Mouse (Mus musculus) megakaryocyte, embryonic 14.5 days (primary cell): Measurements from ENCODE around the gene Atp1a2.

Experiments
- FLI1 ChIP-seq: IDR thresholded peaks from 2 replicates; pipeline ENCODE4 v1.6.1; 2012; ENCODE audit warnings: low read length, inconsistent platforms, mixed read lengths
- GATA1 ChIP-seq: IDR thresholded peaks from 3 replicates; pipeline ENCODE4 v1.6.1; 2012; ENCODE audit warnings: mixed read lengths, low read length, inconsistent platforms, borderline replicate concordance

DNA sequence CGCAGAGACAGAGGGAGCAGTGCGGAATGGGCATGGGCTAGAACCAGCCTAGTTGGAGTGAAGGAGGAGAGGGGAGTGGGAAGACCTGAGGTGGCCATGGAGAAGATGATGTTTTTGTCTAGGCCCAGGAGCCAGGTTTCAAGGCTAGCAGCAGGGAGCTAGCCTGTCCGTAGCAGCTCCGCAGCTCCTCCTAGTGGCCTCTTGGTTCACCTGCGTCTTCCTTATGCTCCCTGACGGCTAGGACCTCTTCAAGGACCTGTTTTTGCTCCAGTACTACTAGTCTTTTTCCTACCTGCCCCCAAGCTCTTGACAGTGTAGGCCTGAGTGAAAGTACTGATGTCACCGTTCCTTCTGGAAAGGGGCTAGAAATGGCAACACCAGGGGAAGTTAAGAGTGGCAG lies 26.9 kb upstream of the Atp1a2 start:
- TF ChIP-seq GATA1 (no peak), FLI1 (no peak)
